Mouse (Mus musculus) CH12.LX (cell line): ENCODE data around the gene AC131692.1. TPM values are rescaled to one million over a fixed set of nuclear protein-coding genes. Genes with fewer than 3 reads are reported as not detected.

Experiments
- DNase-seq: peaks from one replicate; pipeline ENCODE4 v3.0.0-alpha.2; 2013; ENCODE audit errors: extremely low read depth
- H3K27ac ChIP-seq: 2 replicates; pipeline ENCODE4 v1.5.1; 2012; ENCODE audit warnings: low read depth, mild to moderate bottlenecking, control low read depth, moderate library complexity; ENCODE audit not compliant: insufficient read depth
- H3K27me3 ChIP-seq: replicated peaks from 2 replicates; pipeline ENCODE3; 2012; ENCODE audit warnings: inconsistent platforms
- H3K36me3 ChIP-seq, 2 experiments: replicated peaks in 1 of 2; 2 replicates each; pipeline versions ENCODE3 to v1.6.1; 2012; ENCODE audit warnings: inconsistent platforms in 1 of 2, low read length in 1 of 2, mild to moderate bottlenecking in 1 of 2, mixed read lengths in 1 of 2, moderate library complexity in 1 of 2; ENCODE audit not compliant: control insufficient read depth in 1 of 2, insufficient read depth in 1 of 2
- H3K4me1 ChIP-seq, 2 experiments: 2 replicates each; pipeline ENCODE4 v1.6.1; 2012; ENCODE audit warnings: inconsistent platforms in 1 of 2, moderate library complexity in 1 of 2; ENCODE audit not compliant: insufficient read depth in 2 of 2, control insufficient read depth in 1 of 2
- H3K4me2 ChIP-seq: 2 replicates; pipeline ENCODE4 v1.6.1; 2012; ENCODE audit warnings: low read depth, mild to moderate bottlenecking, control low read depth; ENCODE audit not compliant: poor library complexity, insufficient read depth, severe bottlenecking
- H3K4me3 ChIP-seq, 3 experiments: fragments of 150-350 bp in 1 of 3; sonication (generic) in 1 of 3; replicated peaks in 1 of 3; 2 replicates each; pipeline versions ENCODE3 to v1.5.1; 2011 to 2012; ENCODE audit warnings: low read depth in 2 of 3, low read length in 2 of 3, mild to moderate bottlenecking in 2 of 3, moderate library complexity in 2 of 3, control low read depth in 1 of 3, improper control_type of control experiment in 1 of 3, inconsistent platforms in 1 of 3, mixed read lengths in 1 of 3; ENCODE audit not compliant: poor library complexity in 1 of 3
- H3K79me2 ChIP-seq: replicated peaks from 2 replicates; pipeline ENCODE4 v1.6.1; 2012; ENCODE audit warnings: mild to moderate bottlenecking, moderate library complexity; ENCODE audit not compliant: control insufficient read depth, poor library complexity, insufficient read depth, severe bottlenecking; ENCODE audit errors: extremely low read depth
- H3K9ac ChIP-seq: 2 replicates; pipeline ENCODE4 v1.6.1; 2012; ENCODE audit warnings: low read depth, mild to moderate bottlenecking, control low read depth, moderate library complexity; ENCODE audit not compliant: insufficient read depth
- H3K9me3 ChIP-seq: replicated peaks from 2 replicates; pipeline ENCODE3; 2012; ENCODE audit warnings: low read length, inconsistent platforms, mixed read lengths
- BHLHE40 ChIP-seq: IDR thresholded peaks from 2 replicates; pipeline ENCODE4 v1.6.1; 2011; ENCODE audit warnings: mild to moderate bottlenecking, low read depth, low read length, improper control_type of control experiment
- CHD1 ChIP-seq: IDR thresholded peaks from 2 replicates; pipeline ENCODE4 v1.6.1; 2012; ENCODE audit warnings: low read depth, low read length, improper control_type of control experiment, inconsistent platforms
- CHD2 ChIP-seq: IDR thresholded peaks from 2 replicates; pipeline ENCODE4 v1.6.1; 2011; ENCODE audit warnings: low read length, improper control_type of control experiment
- E2F4 ChIP-seq: IDR thresholded peaks from 2 replicates; pipeline ENCODE4 v1.6.1; 2011; ENCODE audit warnings: low read depth, low read length, improper control_type of control experiment; ENCODE audit not compliant: insufficient replicate concordance
- ELF1 ChIP-seq: IDR thresholded peaks from 2 replicates; pipeline ENCODE4 v1.6.1; 2014; ENCODE audit warnings: low read depth, mild to moderate bottlenecking, inconsistent platforms, low read length, improper control_type of control experiment
- GABPA ChIP-seq: IDR thresholded peaks from 2 replicates; pipeline ENCODE4 v1.6.1; 2012; ENCODE audit warnings: low read depth, low read length, improper control_type of control experiment, inconsistent platforms; ENCODE audit not compliant: insufficient replicate concordance
- HCFC1 ChIP-seq: IDR thresholded peaks from 2 replicates; pipeline ENCODE4 v1.6.1; 2012; ENCODE audit warnings: low read depth, mild to moderate bottlenecking, inconsistent platforms, low read length, improper control_type of control experiment
- IRF4 ChIP-seq: IDR thresholded peaks from 2 replicates; pipeline ENCODE4 v1.6.1; 2014; ENCODE audit warnings: low read depth, mild to moderate bottlenecking, inconsistent platforms, low read length, improper control_type of control experiment
- JUN ChIP-seq: IDR thresholded peaks from 2 replicates; pipeline ENCODE4 v1.6.1; 2011; ENCODE audit warnings: low read depth, mild to moderate bottlenecking, low read length, improper control_type of control experiment, moderate library complexity; ENCODE audit not compliant: insufficient read depth
- JUND ChIP-seq: conservative IDR thresholded peaks from 2 replicates; pipeline ENCODE4 v1.6.1; 2011; ENCODE audit warnings: low read depth, low read length, improper control_type of control experiment
- MAFK ChIP-seq: IDR thresholded peaks from 2 replicates; pipeline ENCODE4 v1.6.1; 2011; ENCODE audit warnings: low read length, improper control_type of control experiment; ENCODE audit not compliant: insufficient replicate concordance
- MAX ChIP-seq: IDR thresholded peaks from 2 replicates; pipeline ENCODE4 v1.6.1; 2011; ENCODE audit warnings: low read length, improper control_type of control experiment
- MEF2A ChIP-seq: IDR thresholded peaks from 2 replicates; pipeline ENCODE4 v1.6.1; 2014; ENCODE audit warnings: low read depth, mild to moderate bottlenecking, inconsistent platforms, low read length, improper control_type of control experiment, borderline replicate concordance
- MXI1 ChIP-seq: IDR thresholded peaks from 2 replicates; pipeline ENCODE4 v1.6.1; 2011; ENCODE audit warnings: mild to moderate bottlenecking, low read depth, low read length, improper control_type of control experiment
- MYC ChIP-seq: IDR thresholded peaks from 2 replicates; pipeline ENCODE4 v1.6.1; 2011; ENCODE audit warnings: low read depth, mild to moderate bottlenecking, improper control_type of control experiment, low read length
- NELFE ChIP-seq: IDR thresholded peaks from 2 replicates; pipeline ENCODE4 v1.6.1; 2011; ENCODE audit warnings: low read depth, low read length, improper control_type of control experiment
- NRF1 ChIP-seq: IDR thresholded peaks from 2 replicates; pipeline ENCODE4 v1.6.1; 2014; ENCODE audit warnings: low read depth, mild to moderate bottlenecking, inconsistent platforms, low read length, improper control_type of control experiment, moderate library complexity
- PAX5 ChIP-seq: IDR thresholded peaks from 2 replicates; pipeline ENCODE4 v1.6.1; 2012; ENCODE audit warnings: low read length, inconsistent platforms, mixed read lengths
- POLR2A ChIP-seq: IDR thresholded peaks from 2 replicates; pipeline ENCODE4 v1.6.1; 2011; ENCODE audit warnings: low read depth, mild to moderate bottlenecking, improper control_type of control experiment, low read length
- RAD21 ChIP-seq: IDR thresholded peaks from 2 replicates; pipeline ENCODE4 v1.6.1; 2011; ENCODE audit warnings: low read depth, mild to moderate bottlenecking, low read length, improper control_type of control experiment, moderate library complexity
- RCOR1 ChIP-seq: conservative IDR thresholded peaks from 2 replicates; pipeline ENCODE4 v1.6.1; 2012; ENCODE audit warnings: low read depth, mild to moderate bottlenecking, inconsistent platforms, low read length, improper control_type of control experiment
- SMC3 ChIP-seq: IDR thresholded peaks from 2 replicates; pipeline ENCODE4 v1.6.1; 2011; ENCODE audit warnings: low read depth, low read length, improper control_type of control experiment
- TBP ChIP-seq: conservative IDR thresholded peaks from 2 replicates; pipeline ENCODE4 v1.6.1; 2011; ENCODE audit warnings: low read depth, low read length, improper control_type of control experiment
- TCF12 ChIP-seq: IDR thresholded peaks from 2 replicates; pipeline ENCODE4 v1.6.1; 2014; ENCODE audit warnings: low read depth, mild to moderate bottlenecking, inconsistent platforms, low read length, improper control_type of control experiment
- UBTF ChIP-seq: IDR thresholded peaks from 2 replicates; pipeline ENCODE4 v1.6.1; 2012; ENCODE audit warnings: low read depth, mild to moderate bottlenecking, inconsistent platforms, low read length, improper control_type of control experiment, moderate library complexity
- USF1 ChIP-seq: IDR thresholded peaks from 2 replicates; pipeline ENCODE4 v1.6.1; 2014; ENCODE audit warnings: low read depth, mild to moderate bottlenecking, inconsistent platforms, low read length, improper control_type of control experiment
- USF2 ChIP-seq: conservative IDR thresholded peaks from 2 replicates; pipeline ENCODE4 v1.6.1; 2011; ENCODE audit warnings: low read depth, low read length, improper control_type of control experiment
- ZC3H11A ChIP-seq: IDR thresholded peaks from 2 replicates; pipeline ENCODE4 v1.6.1; 2012; ENCODE audit warnings: low read depth, mild to moderate bottlenecking, inconsistent platforms, low read length, improper control_type of control experiment
- ZKSCAN1 ChIP-seq: IDR thresholded peaks from 2 replicates; pipeline ENCODE4 v1.6.1; 2012; ENCODE audit warnings: low read depth, inconsistent platforms, low read length, improper control_type of control experiment, borderline replicate concordance
- ZMIZ1 ChIP-seq: IDR thresholded peaks from 2 replicates; pipeline ENCODE4 v1.6.1; 2012; ENCODE audit warnings: low read depth, mild to moderate bottlenecking, inconsistent platforms, low read length, improper control_type of control experiment
- ZNF384 ChIP-seq: IDR thresholded peaks from 2 replicates; pipeline ENCODE4 v1.6.1; 2012; ENCODE audit warnings: low read depth, low read length, improper control_type of control experiment, inconsistent platforms
- dilution Hi-C: fragments of 300-500 bp; cut with MboI; formaldehyde crosslinking; loops from 2 replicates; pipeline ENCODE4 v1.14.3; 2020; ENCODE audit warnings: low sequenced_read_pairs; ENCODE audit not compliant: extremely low pct_unique_long_range_greater_than_20kb, extremely low pct_ligation_motif_present
- in situ Hi-C: fragments of 300-500 bp; cut with MboI; formaldehyde crosslinking; loops from 3 replicates; pipeline ENCODE4 v1.14.3; 2019; ENCODE audit warnings: low sequenced_read_pairs, low pct_ligation_motif_present, low pct_unique_long_range_greater_than_20kb, mixed read lengths
- polyA plus RNA-seq: library from polyadenylated mRNA; unstranded; fragments of >175 nt; gene quantifications from 2 replicates; pipeline ENCODE4 v1.2.1, GENCODE M21; 2012; ENCODE audit warnings: low read depth; ENCODE audit not compliant: insufficient read length
- total RNA-seq, 2 experiments: library from RNA; depleted of rRNA; stranded (reverse); fragments of 300-350 nt in 1 of 2; fragments of >200 nt in 1 of 2; gene quantifications; 2 replicates each; pipeline ENCODE4 v1.2.3; 2012 to 2014

AC131692.1 gene
- total and polyA plus RNA-seq, 3 experiments: 0.74 to 4.7 (median 0.81) TPM

DNA sequence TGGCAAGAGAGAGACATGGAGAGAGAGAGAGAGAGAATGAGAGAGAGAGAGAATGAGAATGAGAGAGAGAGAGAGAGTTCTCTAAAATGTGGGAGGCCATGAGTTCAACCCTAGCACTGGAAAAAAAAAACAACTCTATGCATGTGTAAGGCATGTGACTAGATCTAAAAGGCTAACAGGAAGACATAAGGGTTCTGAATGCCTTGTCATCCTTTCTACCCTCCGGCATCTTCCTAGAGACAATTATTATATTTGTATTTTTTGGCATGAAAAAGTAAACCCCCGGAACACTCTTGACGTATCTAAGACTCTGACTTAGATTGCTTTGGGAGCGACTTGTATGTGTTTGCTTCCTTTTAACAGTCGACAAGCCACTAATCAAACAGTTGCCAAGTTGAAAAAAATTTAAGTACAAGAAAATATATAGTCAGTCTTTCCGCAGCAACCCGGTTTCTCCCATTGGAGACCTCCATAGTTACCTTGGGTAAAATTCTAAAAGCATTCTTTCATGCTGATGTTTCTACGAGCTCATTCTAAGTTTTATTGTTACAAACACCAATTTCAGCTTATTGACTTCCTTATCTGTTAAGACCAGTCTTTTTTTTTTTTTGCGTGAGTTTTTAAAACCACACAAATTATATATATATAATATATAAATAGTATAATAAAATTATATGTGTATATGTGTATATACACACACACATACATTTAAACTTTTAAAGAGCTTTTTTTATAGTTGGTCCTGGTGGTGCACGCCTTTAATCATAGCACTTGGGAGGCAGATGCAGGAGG is 32.8 kb downstream of the AC131692.1 start:
- dilution Hi-C loops: no loop called here
- H3K9ac ChIP-seq: peak overlapping the region; percentile 58

GRCm38 (mm10) chr19:6127760-6128341 is 33.6 kb downstream of the AC131692.1 start, which contains the start of gene Snx15:
TSS of gene Snx15 (minus strand) at chr19:6128304.
- H3K9ac ChIP-seq: peak within 1 kb of the TSS; percentile 58
- peaks cover 0 to 8% of the 10 kb centered on the region in 2 experiments for H3K36me3 ChIP-seq
- in situ Hi-C loops: loop anchor here (10.0 kb wide), 1 partner anchor 163 kb away; the partner anchor contains the start of gene Pola2
- H3K4me3 ChIP-seq: peak within 1 kb of the TSS; percentile 55 to 68 (median 56)
- H3K27me3 ChIP-seq: no peaks in the 10 kb centered on the region
- H3K9me3 ChIP-seq: no peaks in the 10 kb centered on the region
- DNase-seq: peak; percentile 99
- H3K79me2 ChIP-seq: no peaks in the 10 kb centered on the region
- peaks cover 4 to 9% of the 10 kb centered on the region in 2 experiments; a peak in 3 of 4 replicates for H3K4me1 ChIP-seq
- peak within 1 kb of the TSS; percentile 71 for H3K4me2 ChIP-seq
- H3K27ac ChIP-seq: peak within 1 kb of the TSS; percentile 86
- dilution Hi-C loops: no loop called here
- 0 out of 2 replicates have a peak, but pooled peaks have one; percentile 8 for TF ChIP-seq MEF2A
- no peak for TF ChIP-seq CHD1
- TF ChIP-seq NELFE: peak; percentile 71; the same call in 1 of the 2 replicates
- 0 out of 2 replicates have a peak, but pooled peaks have one; percentile 33 for TF ChIP-seq TCF12
- TF ChIP-seq POLR2A: peak; percentile 80
- TF ChIP-seq GABPA: no peak
- TF ChIP-seq JUND: no peak
- no peak for TF ChIP-seq RCOR1
- no peak for TF ChIP-seq MAFK
- peak; percentile 74; the same call in 1 of the 2 replicates for TF ChIP-seq MXI1
- TF ChIP-seq JUN: no peak
- peak; percentile 86; the same call in 1 of the 2 replicates for TF ChIP-seq UBTF
- no peak for TF ChIP-seq IRF4
- TF ChIP-seq MAX: peak; percentile 75
- TF ChIP-seq PAX5: no peak
- TF ChIP-seq ZKSCAN1: no peak
- TF ChIP-seq TBP: peak; percentile 92
- no peak for TF ChIP-seq ZMIZ1
- TF ChIP-seq ZC3H11A: peak; percentile 45; the same call in 1 of the 2 replicates
- no peak for TF ChIP-seq RAD21
- TF ChIP-seq HCFC1: peak; percentile 73
- 0 out of 2 replicates have a peak, but pooled peaks have one; percentile 7 for TF ChIP-seq USF2
- no peak for TF ChIP-seq MYC
- TF ChIP-seq SMC3: no peak
- no peak for TF ChIP-seq USF1
- TF ChIP-seq ELF1: no peak; the same call in 1 of the 2 replicates
- TF ChIP-seq E2F4: no peak; the same call in 1 of the 2 replicates
- no peak for TF ChIP-seq ZNF384
- TF ChIP-seq CHD2: no peak

More for the DNA sequence above, 32.8 kb downstream of the AC131692.1 start:
- TF ChIP-seq BHLHE40: peak; percentile 19; the same call in 1 of the 2 replicates
- TF ChIP-seq NRF1: no peak
- no peak for DNase-seq
- peaks cover 0 to 14% of the 10 kb centered on the region in 2 experiments for H3K36me3 ChIP-seq
- H3K27me3 ChIP-seq: no peaks in the 10 kb centered on the region
- H3K27ac ChIP-seq: no peak overlapping the region
- peaks cover 2 to 9% of the 10 kb centered on the region in 2 experiments; a peak in 3 of 4 replicates for H3K4me1 ChIP-seq
- peak overlapping the region; percentile 30 to 56 (median 55) for H3K4me3 ChIP-seq
- in situ Hi-C loops: loop anchor here (10.0 kb wide), 1 partner anchor 162 kb away; the partner anchor contains the start of gene Pola2
- no peaks in the 10 kb centered on the region for H3K79me2 ChIP-seq
- peak overlapping the region; percentile 71 for H3K4me2 ChIP-seq
- no peaks in the 10 kb centered on the region for H3K9me3 ChIP-seq
